Comparison of ENCODE assay signal across 8 mouse cellular contexts in the genomic region with DNA sequence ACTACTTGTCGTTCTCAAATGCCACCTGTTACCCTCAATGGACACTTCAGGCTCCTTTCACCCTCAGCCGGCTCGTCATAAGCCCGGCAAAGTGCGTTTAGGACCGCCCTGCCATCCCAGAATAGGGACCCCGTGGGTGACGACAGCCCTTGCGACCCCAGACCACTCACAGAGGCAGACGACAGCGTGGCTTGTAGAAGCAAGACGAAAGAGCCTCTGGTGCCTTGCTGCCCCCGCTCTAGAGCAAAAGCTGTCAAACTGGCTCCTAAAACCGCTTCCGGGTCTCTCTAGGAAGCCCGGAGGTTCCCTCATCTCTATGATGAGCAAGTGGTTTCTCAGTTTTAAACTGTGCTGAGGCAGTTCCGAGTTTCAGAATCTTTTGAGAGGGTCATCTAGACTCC. TPM values are rescaled to one million over a fixed set of nuclear protein-coding genes. Genes with fewer than 3 reads are reported as not detected.
DNase-seq lines count a peak whose midpoint lies in the region; ATAC-seq and TF ChIP-seq lines count a peak whose summit lies in the region.

TSS of gene Sdr42e1 (minus strand) at position 260 of the 401 bp plus-strand sequence.

- H3K36me3 ChIP-seq in ES-Bruce4 (ENCODE audit: control insufficient read depth, insufficient read depth, low read length, poor library complexity, severe bottlenecking): no peaks in the 10 kb centered on the region

- no peak for TF ChIP-seq POLR2A in ES-Bruce4 (IDR thresholded peaks at IDR 0.05; ENCODE audit: insufficient read depth, low read length)

- peak within 1 kb of the TSS; percentile 37 for H3K4me3 ChIP-seq in ES-Bruce4 (ENCODE audit: low read depth, low read length)
- peak within 1 kb of the TSS; percentile 91 for H3K4me3 ChIP-seq in brown adipose tissue, adult 24 weeks (ENCODE audit: insufficient read depth, low read depth, low read length)
- peak within 1 kb of the TSS; percentile 70 for H3K4me3 ChIP-seq in gastrocnemius, adult 2 months

- intact Hi-C loops in gastrocnemius, adult 2 months (cut with DNase I): no loop called here
- intact Hi-C loops in left cerebral cortex, postnatal 10 days (cut with DNase I): no loop called here

- H3K9me3 ChIP-seq in ES-Bruce4 (replicated peaks; ENCODE audit: control insufficient read depth, insufficient read depth, low read length, poor library complexity, severe bottlenecking): 0 out of 2 replicates have a peak, but pooled peaks cover 5% of the 10 kb centered on the region

- no peak for TF ChIP-seq EP300 in ES-Bruce4 (IDR thresholded peaks at IDR 0.05; ENCODE audit: insufficient read depth, low read depth, low read length)

- TF ChIP-seq CTCF in ES-Bruce4 (IDR thresholded peaks at IDR 0.05; ENCODE audit: low read depth, low read length): no peak
- no peak for TF ChIP-seq CTCF in gastrocnemius, adult 2 months (IDR thresholded peaks at IDR 0.05)

- H3K4me1 ChIP-seq in ES-Bruce4 (ENCODE audit: control insufficient read depth, insufficient read depth, low read length): no peaks in the 10 kb centered on the region
- no peaks in the 10 kb centered on the region for H3K4me1 ChIP-seq in brown adipose tissue, adult 24 weeks (ENCODE audit: control insufficient read depth, insufficient read depth, insufficient read length, low read length)

- H3K9ac ChIP-seq in ES-Bruce4 (ENCODE audit: low read depth, poor library complexity, severe bottlenecking): no peak within 1 kb of the TSS

- ATAC-seq in inflammation-experienced regulatory T-cells, adult 6 months: peak; percentile 95
- peak; percentile 92 for ATAC-seq in megakaryocyte, adult 5-6 weeks (ENCODE audit: poor library complexity, severe bottlenecking)

- DNase-seq in gastrocnemius, adult 2 months: peak; percentile 37
- peak; percentile 10 to 38 for DNase-seq in left cerebral cortex, postnatal 10 days (ENCODE audit: extremely low spot score in 1 of 2, low spot score in 2 of 2)
- peak; percentile 17 for DNase-seq in retina, postnatal 7 days (ENCODE audit: low read depth, low spot score)
- DNase-seq in thymus, postnatal 36 days: peak; percentile 62 to 66

- H3K27me3 ChIP-seq in ES-Bruce4 (ENCODE audit: control insufficient read depth, insufficient read depth, low read length, poor library complexity, severe bottlenecking): no peaks in the 10 kb centered on the region

- H3K27ac ChIP-seq in ES-Bruce4 (ENCODE audit: insufficient read depth, low read length): no peak within 1 kb of the TSS
- no peak within 1 kb of the TSS for H3K27ac ChIP-seq in brown adipose tissue, adult 24 weeks (replicated peaks; ENCODE audit: low read depth, low read length)
- peak within 1 kb of the TSS; percentile 68; the same call in 1 of the 2 replicates for H3K27ac ChIP-seq in gastrocnemius, adult 2 months

RNA-seq across cellular contexts. Expression of gene Sdr42e1, which starts in this region (rescaled TPM):
- 0.22 and 0.30 TPM in 2 replicates for polyA plus RNA-seq in ES-Bruce4 (2011; ENCODE audit: insufficient read depth, insufficient read length, low read depth, missing spikeins)
- 2.6 and 3.3 TPM in 2 replicates for polyA plus RNA-seq in brown adipose tissue, adult 24 weeks (2012; ENCODE audit: insufficient read depth, insufficient read length, missing spikeins)
- total RNA-seq in gastrocnemius, adult 2 months (2021): under 1 TPM; 0.13 to 0.31 TPM
- 1 to 10 TPM; 1.9 to 3.6 (median 2.4) TPM for polyA plus RNA-seq in inflammation-experienced regulatory T-cells, adult 6 months (2017; shearing (Covaris generic))
- 1 to 10 TPM; 4.1 to 4.9 TPM for total RNA-seq in left cerebral cortex, postnatal 10 days (2021)
- 2.3 and 3.1 TPM in 2 replicates for total RNA-seq in megakaryocyte, adult 5-6 weeks (2015)
- 3.3 and 4.1 TPM in 2 replicates for total RNA-seq in megakaryocyte, adult 5-6 weeks (2017)

Comparison
In these comparisons a context has a peak if more than half of its experiments do, and no peak if none do; other contexts are left out.
1. Peak in DNase-seq, H3K4me3 ChIP-seq and H3K27ac ChIP-seq in gastrocnemius, adult 2 months; RNA of the gene not detected or under 1 TPM.
2. H3K4me3 ChIP-seq: peak in every context shown above with its lines; median percentile 91 in brown adipose tissue, adult 24 weeks; 70 in gastrocnemius, adult 2 months; 37 in ES-Bruce4.